Mouse (Mus musculus): ENCODE data around the gene Rtcb.

Rtcb gene

GRCm38 (mm10) chr10:85936280-85936965, 21.2 kb downstream of the Rtcb start:
- DNase-seq (ENCODE audit: low read depth, low spot score) = no peak

- DNase-seq (ENCODE audit: low read depth, low spot score) = no peak
Observed at GRCm38 (mm10) chr10:85929962-85930361, 27.7 kb downstream of the Rtcb start.

- no peak for DNase-seq (ENCODE audit: low read depth, low spot score)
Observed at GRCm38 (mm10) chr10:85929208-85929591, 28.4 kb downstream of the Rtcb start.

GRCm38 (mm10) chr10:85928499-85929207, 29.0 kb downstream of the Rtcb start:
- no peak for DNase-seq (ENCODE audit: low read depth, low spot score)

GRCm38 (mm10) chr10:85927676-85928445, 29.8 kb downstream of the Rtcb start, which contains the start of gene Ascl4:
TSS of gene Ascl4 (plus strand) at chr10:85927681.
- DNase-seq (ENCODE audit: low read depth, low spot score) = no peak

GRCm38 (mm10) chr10:85916498-85917309, 40.9 kb downstream of the Rtcb start, which contains the start of gene Prdm4:
TSS of gene Prdm4 (minus strand) at chr10:85917142.
- DNase-seq (ENCODE audit: low read depth, low spot score) = peak; percentile 99
